Mouse (Mus musculus) liver, embryonic 18 days (tissue): Measurements from ENCODE around the gene Aqp7. TPM values are rescaled to one million over a fixed set of nuclear protein-coding genes. Genes with fewer than 3 reads are reported as not detected.

Source experiments
- polyA plus RNA-seq: library from polyadenylated mRNA; depleted of rRNA; stranded (reverse); fragments of >200 nt; gene quantifications from 2 replicates; pipeline ENCODE4 v1.2.3, GENCODE M21; 2012; rRNA removed

Gene Aqp7
- polyA plus RNA-seq, result 1.0 and 1.2 TPM in 2 replicates

GRCm38 (mm10) chr4:41047524-41048271 is at the start of gene Aqp7:
TSS of gene Aqp7 (minus strand) at chr4:41048139.

Other genes with a start within 250 kb of the Aqp7 start
- gene B4galt1, start 194.1 kb downstream of the Aqp7 start, polyA plus RNA-seq, result 19.4 and 23.6 TPM in 2 replicates
- 0.59 and 1.0 TPM in 2 replicates for gene Spink4, start 128.1 kb downstream of the Aqp7 start, polyA plus RNA-seq
- gene Bag1, start 99.8 kb downstream of the Aqp7 start, polyA plus RNA-seq, result 47.0 and 48.2 TPM in 2 replicates
- gene Chmp5, start 99.7 kb downstream of the Aqp7 start, polyA plus RNA-seq, result 30.9 and 31.1 TPM in 2 replicates
- 20.6 and 23.4 TPM in 2 replicates for gene Nfx1, start 77.2 kb downstream of the Aqp7 start, polyA plus RNA-seq
- gene Aqp3, start 50.0 kb upstream of the Aqp7 start, polyA plus RNA-seq, result 8.9 and 10.4 TPM in 2 replicates
- 5.4 and 6.6 TPM in 2 replicates for gene Nol6, start 76.3 kb upstream of the Aqp7 start, polyA plus RNA-seq
- 49.8 and 63.0 TPM in 2 replicates for gene Ube2r2, start 87.6 kb upstream of the Aqp7 start, polyA plus RNA-seq
- gene Ubap2, start 227.0 kb upstream of the Aqp7 start, polyA plus RNA-seq, result 8.2 and 9.7 TPM in 2 replicates